Mouse (Mus musculus) heart, embryonic 14.5 days (tissue): ENCODE results near the gene Olfr450. TPM values are rescaled to one million over a fixed set of nuclear protein-coding genes. Genes with fewer than 3 reads are reported as not detected.

Experiments
- ATAC-seq: fragments of 200-750 bp; cut with Nextera tagmentation; 2 replicates; pipeline ENCODE4 v1.8.0; 2017; ENCODE audit warnings: low read depth, moderate TSS enrichment; ENCODE audit not compliant: insufficient number of reproducible peaks, insufficient read depth, low FRiP score
- H3K27ac ChIP-seq, 2 experiments: fragments of 200-500 bp in 1 of 2; fragments of 300-500 bp in 1 of 2; sonication (generic) in 1 of 2; replicated peaks in 1 of 2; 2 replicates each; pipeline ENCODE4 v1.5.1; 2012 to 2014; ENCODE audit warnings: low read depth in 2 of 2, low read length in 2 of 2, control low read depth in 1 of 2, mild to moderate bottlenecking in 1 of 2, mixed read lengths in 1 of 2; ENCODE audit not compliant: control insufficient read depth in 1 of 2, insufficient read depth in 1 of 2
- H3K27me3 ChIP-seq: fragments of 300-500 bp; sonication (generic); 2 replicates; pipeline ENCODE4 v1.6.1; 2014; ENCODE audit warnings: mild to moderate bottlenecking, low read length, control low read depth; ENCODE audit not compliant: control insufficient read depth, insufficient read depth
- H3K36me3 ChIP-seq: fragments of 300-500 bp; sonication (generic); 2 replicates; pipeline ENCODE4 v1.6.1; 2014; ENCODE audit warnings: mild to moderate bottlenecking, control low read depth, low read length, mixed read lengths; ENCODE audit not compliant: control insufficient read depth, insufficient read depth
- H3K4me1 ChIP-seq, 2 experiments: fragments of 200-500 bp in 1 of 2; fragments of 300-500 bp in 1 of 2; sonication (generic) in 1 of 2; 2 replicates each; pipeline ENCODE4 v1.6.1; 2012 to 2014; ENCODE audit warnings: low read length in 2 of 2, control low read depth in 1 of 2, mixed read lengths in 1 of 2; ENCODE audit not compliant: control insufficient read depth in 2 of 2, insufficient read depth in 2 of 2
- H3K4me2 ChIP-seq: fragments of 300-500 bp; sonication (generic); 2 replicates; pipeline ENCODE4 v1.6.1; 2014; ENCODE audit warnings: mild to moderate bottlenecking, low read length
- H3K4me3 ChIP-seq, 2 experiments: fragments of 200-500 bp in 1 of 2; fragments of 300-500 bp in 1 of 2; sonication (generic) in 1 of 2; 2 replicates each; pipeline ENCODE4 v1.5.1; 2012 to 2014; ENCODE audit warnings: low read length in 2 of 2, mild to moderate bottlenecking in 2 of 2, control low read depth in 1 of 2, low read depth in 1 of 2, moderate library complexity in 1 of 2; ENCODE audit not compliant: control insufficient read depth in 1 of 2, insufficient read depth in 1 of 2
- H3K9ac ChIP-seq: fragments of 300-500 bp; sonication (generic); 2 replicates; pipeline ENCODE4 v1.6.1; 2014; ENCODE audit warnings: mild to moderate bottlenecking, low read length
- H3K9me3 ChIP-seq: fragments of 300-500 bp; sonication (generic); 2 replicates; pipeline ENCODE4 v1.6.1; 2016; ENCODE audit warnings: low read length, control low read depth; ENCODE audit not compliant: control insufficient read depth
- WGBS: fragments of 180-500 bp; shearing (Covaris S2); extraction: QIAGEN DNeasy Blood & Tissue Kit; methylation state at CpG from one replicate; pipeline ENCODE4 v1.1.7; 2014; 5-methylcytosine and 5-hydroxymethylcytosine counted together
- polyA plus RNA-seq: library from polyadenylated mRNA; unstranded; fragments of >200 nt; fragmentation: Nextera tagmentation; extraction: Ambion mirVana; gene quantifications from 2 replicates; pipeline ENCODE4 v1.2.1, GENCODE M21; 2014

Gene Olfr450
- not detected in 2 replicates for polyA plus RNA-seq

- H3K4me2 ChIP-seq = no peak within 1 kb of the TSS
- no peak within 1 kb of the TSS for H3K4me3 ChIP-seq
- 70% methylated on average over 1 of the region's 1 CpGs for WGBS
- ATAC-seq = no peak
- H3K27ac ChIP-seq = no peak within 1 kb of the TSS
- no peaks in the 10 kb centered on the region for H3K4me1 ChIP-seq
- H3K9me3 ChIP-seq = no peaks in the 10 kb centered on the region
- no peak within 1 kb of the TSS for H3K9ac ChIP-seq
- no peaks in the 10 kb centered on the region for H3K36me3 ChIP-seq
- H3K27me3 ChIP-seq = no peaks in the 10 kb centered on the region
Observed at GRCm38 (mm10) chr6:42811639-42812038, at the start of gene Olfr450. Gene Olfr450, plus strand, starts transcription at chr6:42811939.

GRCm38 (mm10) chr6:42777066-42777465 is 34.7 kb upstream of the Olfr450 start:
- Histone ChIP-seq H3K27me3 (no peaks in the 10 kb centered on the region), H3K4me2 (no peak overlapping the region), H3K9ac (no peak overlapping the region), H3K4me3 (no peak overlapping the region), H3K9me3 (no peaks in the 10 kb centered on the region), H3K4me1 (no peaks in the 10 kb centered on the region), H3K27ac (no peak overlapping the region), H3K36me3 (no peaks in the 10 kb centered on the region)
- no peak for ATAC-seq
- WGBS = 80% methylated on average over 1 of the region's 1 CpGs

GRCm38 (mm10) chr6:42784793-42785192 is 26.9 kb upstream of the Olfr450 start, which contains the start of gene Olfr452:
Gene Olfr452, plus strand, starts transcription at chr6:42785093.
- Histone ChIP-seq H3K27ac (no peak within 1 kb of the TSS), H3K27me3 (no peaks in the 10 kb centered on the region), H3K9ac (no peak within 1 kb of the TSS), H3K36me3 (no peaks in the 10 kb centered on the region), H3K4me1 (no peaks in the 10 kb centered on the region), H3K4me2 (no peak within 1 kb of the TSS), H3K9me3 (no peaks in the 10 kb centered on the region), H3K4me3 (no peak within 1 kb of the TSS)
- no peak for ATAC-seq

- no peak overlapping the region for H3K9ac ChIP-seq
- 37% methylated on average over 4 of the region's 4 CpGs for WGBS
- H3K4me3 ChIP-seq = no peak overlapping the region
- H3K27ac ChIP-seq = no peak overlapping the region
- no peaks in the 10 kb centered on the region for H3K36me3 ChIP-seq
- no peak overlapping the region for H3K4me2 ChIP-seq
- no peaks in the 10 kb centered on the region for H3K4me1 ChIP-seq
- ATAC-seq = no peak
- no peaks in the 10 kb centered on the region for H3K27me3 ChIP-seq
- H3K9me3 ChIP-seq = no peaks in the 10 kb centered on the region
Observed at GRCm38 (mm10) chr6:42790247-42790948, 21.3 kb upstream of the Olfr450 start.

- no peaks in the 10 kb centered on the region for H3K36me3 ChIP-seq
- no peak overlapping the region for H3K4me3 ChIP-seq
- ATAC-seq = no peak
- H3K9me3 ChIP-seq = no peaks in the 10 kb centered on the region
- H3K9ac ChIP-seq = no peak overlapping the region
- H3K4me2 ChIP-seq = no peak overlapping the region
- H3K27ac ChIP-seq = no peak overlapping the region
- no peaks in the 10 kb centered on the region for H3K27me3 ChIP-seq
- no peaks in the 10 kb centered on the region for H3K4me1 ChIP-seq
- WGBS = 79% methylated on average over 9 of the region's 9 CpGs
Observed at GRCm38 (mm10) chr6:42790949-42791556, 20.7 kb upstream of the Olfr450 start.

GRCm38 (mm10) chr6:42794982-42795381 is 16.8 kb upstream of the Olfr450 start:
- H3K36me3 ChIP-seq = no peaks in the 10 kb centered on the region
- H3K27ac ChIP-seq = no peak overlapping the region
- no peaks in the 10 kb centered on the region for H3K27me3 ChIP-seq
- no peak for ATAC-seq
- WGBS = 85% methylated on average over 3 of the region's 3 CpGs
- no peak overlapping the region for H3K9ac ChIP-seq
- no peaks in the 10 kb centered on the region for H3K4me1 ChIP-seq
- H3K9me3 ChIP-seq = no peaks in the 10 kb centered on the region
- H3K4me3 ChIP-seq = no peak overlapping the region
- H3K4me2 ChIP-seq = no peak overlapping the region

- H3K9me3 ChIP-seq = no peaks in the 10 kb centered on the region
- no peaks in the 10 kb centered on the region for H3K4me1 ChIP-seq
- H3K9ac ChIP-seq = no peak within 1 kb of the TSS
- ATAC-seq = no peak
- H3K27ac ChIP-seq = no peak within 1 kb of the TSS
- no peaks in the 10 kb centered on the region for H3K27me3 ChIP-seq
- H3K4me2 ChIP-seq = no peak within 1 kb of the TSS
- no peak within 1 kb of the TSS for H3K4me3 ChIP-seq
- H3K36me3 ChIP-seq = no peaks in the 10 kb centered on the region
Observed at GRCm38 (mm10) chr6:42834084-42834483, 22.3 kb downstream of the Olfr450 start, which contains the start of gene Olfr449. Gene Olfr449, plus strand, starts transcription at chr6:42834384.
